Mouse (Mus musculus): ENCODE results near the gene Pam. TPM values are rescaled to one million over a fixed set of nuclear protein-coding genes. Genes with fewer than 3 reads are reported as not detected.
"Not testable (repeated sequence)": the region's sequence is repeated elsewhere in the genome, so short reads cannot be mapped to it uniquely, and the experiment has no call there.

Gene Pam
- total RNA-seq, 2 experiments from 2014 or later: 10.4 to 22.6 TPM

DNA sequence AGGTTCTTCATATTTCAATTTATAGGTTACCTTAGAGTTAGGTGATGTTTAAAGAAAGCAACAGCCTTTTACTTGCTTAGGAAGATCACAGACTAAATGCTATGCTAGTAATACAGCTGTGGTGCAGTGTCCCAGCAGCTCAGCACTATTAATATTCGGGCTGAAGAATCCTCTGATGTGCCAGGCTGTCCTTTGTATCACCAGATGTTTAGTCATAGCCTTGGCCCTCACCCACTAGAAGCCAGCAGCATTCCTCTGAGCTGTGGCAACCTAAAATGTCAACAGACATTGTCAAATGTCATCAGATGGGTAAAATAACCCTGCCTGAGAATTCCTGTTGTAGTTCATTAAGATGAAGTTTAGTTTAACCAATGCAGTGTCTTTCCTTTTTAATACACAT, 112.3 kb downstream of the Pam start:
- no peak for ATAC-seq (replicated peaks; ENCODE audit: low FRiP score, poor library complexity, severe bottlenecking)

DNA sequence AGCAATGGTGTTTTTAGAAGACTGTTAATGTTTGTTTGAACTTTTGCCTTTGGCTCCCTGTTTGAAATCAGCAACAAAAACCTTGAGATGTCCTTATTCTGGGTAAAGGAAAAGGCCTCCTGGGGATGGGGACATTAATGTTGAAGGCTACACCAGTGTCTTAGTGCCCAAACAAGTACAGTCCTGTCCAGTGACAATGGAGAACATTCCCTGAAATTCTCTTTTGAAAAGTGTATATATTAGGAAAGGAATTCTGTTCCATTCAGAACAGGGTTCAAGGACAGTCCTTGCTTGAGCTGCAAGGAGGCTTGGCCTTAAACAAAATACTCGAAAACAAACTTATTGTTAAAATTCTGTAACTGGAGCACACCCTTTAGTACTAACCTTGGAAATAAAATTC, 116.0 kb downstream of the Pam start:
- no peak for ATAC-seq (replicated peaks; ENCODE audit: low FRiP score, poor library complexity, severe bottlenecking)

DNA sequence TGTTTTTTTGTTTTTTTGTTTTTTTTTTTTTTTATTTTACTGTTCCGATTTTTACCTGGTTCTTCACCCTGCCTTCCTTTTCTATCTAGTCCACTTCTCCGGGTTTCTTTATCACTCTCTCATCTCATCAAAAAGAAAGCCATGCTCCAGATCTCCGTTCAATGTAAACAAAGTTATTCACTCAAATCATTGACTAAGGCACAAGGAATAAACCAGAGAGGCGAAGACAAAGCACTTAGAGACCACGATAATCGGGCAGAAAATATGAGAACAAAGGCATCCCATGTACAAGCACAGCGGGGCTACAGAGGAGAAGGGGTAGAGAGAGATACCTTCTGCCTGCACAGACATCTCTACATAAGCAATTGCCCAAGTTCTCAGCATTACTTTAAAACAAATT, 117.9 kb downstream of the Pam start:
- no peak for ATAC-seq (replicated peaks; ENCODE audit: low FRiP score, poor library complexity, severe bottlenecking)

DNA sequence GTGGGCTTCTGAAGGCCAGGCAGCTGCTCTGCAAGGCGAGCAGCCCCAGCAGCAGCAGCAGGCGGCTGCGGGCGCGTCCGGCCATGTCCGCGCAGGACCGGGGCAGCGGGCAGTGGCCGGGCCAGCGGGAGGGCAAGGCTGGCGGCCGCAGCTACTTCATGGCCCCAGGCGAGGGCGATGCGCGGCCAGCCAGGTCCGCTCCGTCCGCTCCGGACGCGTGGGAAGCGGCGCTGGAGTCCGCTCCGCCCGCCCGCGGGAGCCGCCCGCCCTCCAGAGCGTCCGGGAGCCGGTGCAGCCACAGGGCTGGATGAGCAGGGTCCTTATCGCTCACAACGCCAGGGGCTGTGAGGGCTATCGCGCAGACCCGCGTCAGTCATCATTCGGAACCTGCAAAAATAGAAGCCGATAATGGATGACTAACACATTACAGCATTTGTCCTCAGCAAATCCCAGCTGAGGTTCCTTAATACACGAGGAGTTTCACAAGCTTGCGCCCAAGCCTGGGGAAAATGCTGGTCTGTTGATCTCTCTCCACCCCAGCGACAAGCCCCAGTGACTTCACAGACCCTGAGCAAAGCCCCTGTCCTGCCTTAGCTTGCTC, 118.5 kb downstream of the Pam start:
- ATAC-seq (replicated peaks; ENCODE audit: low FRiP score, poor library complexity, severe bottlenecking): no peak

DNA sequence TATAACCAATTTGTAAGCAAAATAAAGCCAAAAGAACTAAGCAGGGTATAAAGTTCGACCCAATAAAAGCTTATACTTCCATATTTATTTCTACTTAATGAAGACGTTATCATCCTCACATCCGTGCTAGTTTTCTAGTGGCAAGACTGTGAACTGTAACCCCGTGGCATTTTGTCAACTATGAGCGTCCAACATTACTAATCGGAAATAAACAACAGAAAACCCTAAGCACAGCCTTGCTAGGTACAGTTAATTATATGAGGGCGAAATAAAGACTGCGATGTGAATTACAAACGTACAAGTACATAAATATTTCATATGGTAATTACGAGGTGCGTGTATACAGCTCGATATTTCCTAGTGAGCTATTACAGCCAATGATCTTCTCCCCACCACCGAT, 119.4 kb downstream of the Pam start:
- ATAC-seq (replicated peaks; ENCODE audit: low FRiP score, poor library complexity, severe bottlenecking): no peak

DNA sequence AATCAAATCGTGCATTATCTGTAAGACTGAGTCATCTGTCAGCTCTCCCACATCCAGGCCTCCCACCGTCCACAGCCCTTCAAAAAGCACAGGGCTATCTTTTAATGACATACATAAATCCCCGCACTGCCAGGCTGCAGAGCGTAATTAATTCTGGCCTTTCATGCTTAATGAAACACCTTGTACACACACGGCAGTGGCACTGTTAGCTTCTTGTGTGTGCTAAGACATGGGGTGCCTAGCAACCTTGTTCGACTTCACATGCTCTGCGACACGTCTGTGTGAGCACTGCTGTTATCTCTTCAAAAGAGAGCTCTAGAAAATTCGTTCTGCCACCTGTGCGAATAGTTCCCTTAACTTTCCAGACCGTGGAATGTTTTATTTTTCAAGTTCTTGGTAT, 120.5 kb downstream of the Pam start:
- no peak for ATAC-seq (replicated peaks; ENCODE audit: low FRiP score, poor library complexity, severe bottlenecking)

DNA sequence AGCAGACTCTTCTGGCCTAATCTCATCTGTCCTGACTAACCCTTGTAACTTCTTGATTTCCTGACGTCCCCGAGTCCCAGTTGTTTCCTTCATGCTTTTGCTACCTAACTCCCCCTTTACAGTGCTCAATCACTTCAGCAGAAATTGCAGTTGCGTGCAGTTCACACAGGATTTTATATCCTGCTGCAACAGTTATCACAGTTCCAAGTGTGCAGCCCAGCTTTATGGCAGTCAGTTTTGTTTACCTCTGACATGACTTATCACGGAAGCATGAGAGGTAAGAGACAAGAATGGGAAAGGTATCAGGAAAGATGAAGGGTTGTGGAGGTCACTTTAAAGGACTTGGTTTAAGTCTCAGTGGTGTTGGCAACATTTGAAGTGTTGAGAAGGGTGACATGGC, 125.7 kb downstream of the Pam start:
- ATAC-seq (replicated peaks; ENCODE audit: low FRiP score, poor library complexity, severe bottlenecking): no peak

DNA sequence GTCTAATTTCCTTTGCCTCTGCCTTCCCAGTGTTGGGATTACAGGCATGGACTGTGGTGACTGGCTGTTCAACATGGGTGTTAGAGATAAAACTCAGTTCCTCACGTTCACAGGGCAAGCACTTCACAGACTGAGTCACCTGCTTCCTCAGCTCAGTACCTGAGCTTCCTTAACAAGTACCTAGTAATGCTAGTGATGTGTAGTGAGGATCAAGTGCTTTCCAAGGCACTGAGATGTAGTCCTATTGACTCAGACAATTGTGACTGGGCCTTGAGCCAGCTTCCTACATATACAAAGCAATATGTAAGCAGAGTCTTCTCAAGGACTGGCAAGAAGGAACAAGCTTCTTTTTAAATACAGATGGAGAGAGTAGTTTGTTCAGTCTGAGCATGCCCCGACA, 131.7 kb downstream of the Pam start:
- no peak for ATAC-seq (replicated peaks; ENCODE audit: low FRiP score, poor library complexity, severe bottlenecking)

DNA sequence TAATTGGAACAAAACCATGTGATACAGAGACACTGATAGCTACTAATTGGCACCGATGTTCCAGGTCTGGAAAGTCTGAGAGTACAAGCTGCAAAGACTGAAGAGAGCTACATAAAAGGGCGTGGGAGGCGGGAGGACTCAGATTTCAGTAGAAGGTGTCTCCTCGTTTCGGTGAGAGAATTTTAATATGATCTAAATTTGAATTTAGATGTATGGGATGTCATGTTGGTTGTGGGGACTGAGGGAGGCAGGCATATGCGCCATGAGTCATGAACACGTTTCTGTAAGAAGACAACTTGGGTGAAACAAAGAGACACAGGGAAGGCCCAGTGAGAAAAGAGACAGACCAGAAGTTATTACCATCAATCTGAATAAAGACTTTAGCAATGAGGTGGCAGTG, 133.3 kb downstream of the Pam start:
- no peak for ATAC-seq (replicated peaks; ENCODE audit: low FRiP score, poor library complexity, severe bottlenecking)

DNA sequence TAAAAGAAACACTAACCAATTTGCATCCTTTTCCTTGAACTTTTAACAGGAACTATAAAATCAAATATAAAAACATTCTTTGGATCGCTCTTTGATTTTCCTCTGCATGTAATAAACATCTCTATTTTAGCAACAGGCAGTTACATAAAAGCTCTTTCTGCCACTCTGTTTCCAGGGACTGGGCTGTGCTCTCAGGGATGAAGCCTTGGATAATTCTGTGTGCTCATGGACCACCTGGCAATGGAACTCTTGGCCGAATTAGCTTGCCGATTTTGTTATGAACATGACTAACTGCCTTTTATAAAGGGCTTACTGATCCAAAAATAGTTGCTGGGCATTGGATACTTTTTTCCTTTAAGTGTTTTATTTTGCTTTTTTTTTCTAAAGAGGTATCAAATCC, 134.8 kb downstream of the Pam start:
- ATAC-seq (replicated peaks; ENCODE audit: low FRiP score, poor library complexity, severe bottlenecking): no peak

DNA sequence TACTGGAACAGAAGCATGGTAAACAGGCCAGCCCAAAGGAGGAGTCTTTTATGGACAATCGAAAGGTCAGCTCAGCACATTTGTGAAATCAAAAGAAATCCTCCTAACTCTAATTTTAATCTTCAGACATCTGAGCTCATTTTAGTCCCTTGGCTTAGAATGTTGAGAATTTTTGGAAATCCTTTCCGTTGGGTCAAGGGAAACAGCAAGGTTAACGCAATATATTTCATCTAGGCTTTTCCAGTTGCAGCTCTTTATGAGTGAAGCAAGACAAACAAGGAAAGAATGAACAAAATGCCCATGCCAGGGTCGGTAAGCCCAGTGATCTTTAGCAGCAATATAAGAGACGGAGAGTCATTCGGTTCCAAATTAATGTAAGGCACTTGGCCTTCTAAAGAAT, 135.3 kb downstream of the Pam start:
- no peak for ATAC-seq (replicated peaks; ENCODE audit: low FRiP score, poor library complexity, severe bottlenecking)

DNA sequence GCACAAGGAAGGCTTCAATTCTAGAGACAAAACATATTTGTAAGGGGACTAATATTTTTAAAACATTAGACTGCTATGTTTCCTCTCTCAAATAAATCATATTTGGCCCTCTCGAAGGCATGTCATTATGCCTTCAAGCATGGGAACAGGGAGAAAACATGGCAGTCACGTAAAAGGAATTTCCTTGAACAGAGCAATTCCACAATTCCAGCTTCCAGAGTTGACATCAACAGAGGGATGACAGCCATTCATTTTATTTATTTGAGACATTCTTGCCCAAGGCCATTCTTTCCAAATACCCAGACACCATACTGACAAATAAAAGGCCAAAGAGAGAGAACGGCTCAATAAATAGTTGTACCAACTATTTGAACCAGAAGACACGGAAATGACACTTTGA, 136.7 kb downstream of the Pam start:
- no peak for ATAC-seq (replicated peaks; ENCODE audit: low FRiP score, poor library complexity, severe bottlenecking)

DNA sequence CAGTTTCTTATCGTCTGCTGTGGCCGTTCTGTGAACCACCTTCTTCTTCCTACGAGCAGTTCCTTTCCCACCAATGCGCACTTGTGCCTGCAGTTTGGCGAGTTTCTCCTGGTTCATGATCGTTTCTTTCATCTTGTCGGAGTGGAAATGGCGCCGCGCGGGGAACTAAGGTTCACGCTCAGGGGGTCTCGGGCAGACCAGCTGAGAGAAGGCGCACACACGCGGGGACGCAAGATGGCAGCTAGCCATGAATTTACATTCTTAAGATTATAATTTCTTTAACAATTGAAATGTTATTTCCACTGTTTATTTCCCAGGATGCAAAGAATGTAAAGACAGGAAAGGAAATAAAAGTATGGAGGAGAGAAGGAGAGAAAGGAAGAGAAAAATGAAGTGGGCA, 146.2 kb downstream of the Pam start:
- ATAC-seq (replicated peaks; ENCODE audit: low FRiP score, poor library complexity, severe bottlenecking): not testable (repeated sequence)

DNA sequence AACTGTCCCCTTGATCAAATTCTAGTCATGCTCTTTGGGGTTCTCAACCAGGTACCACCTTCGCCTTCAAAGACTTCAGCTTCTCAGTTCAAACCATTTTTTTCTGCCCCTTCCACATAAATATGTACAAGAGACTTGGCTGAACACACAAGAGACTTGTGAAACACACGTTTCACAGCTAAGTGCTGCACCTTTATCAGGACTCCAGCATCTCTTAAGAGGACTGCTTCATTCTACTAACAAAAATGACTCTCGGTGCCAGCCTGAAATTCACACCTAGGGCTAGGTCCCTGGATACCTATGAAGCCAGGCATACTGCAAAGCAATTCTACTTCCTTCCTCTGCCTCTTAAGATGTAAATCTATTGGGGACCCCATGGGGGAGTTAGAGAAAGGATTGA, 148.3 kb downstream of the Pam start:
- ATAC-seq (replicated peaks; ENCODE audit: low FRiP score, poor library complexity, severe bottlenecking): no peak

DNA sequence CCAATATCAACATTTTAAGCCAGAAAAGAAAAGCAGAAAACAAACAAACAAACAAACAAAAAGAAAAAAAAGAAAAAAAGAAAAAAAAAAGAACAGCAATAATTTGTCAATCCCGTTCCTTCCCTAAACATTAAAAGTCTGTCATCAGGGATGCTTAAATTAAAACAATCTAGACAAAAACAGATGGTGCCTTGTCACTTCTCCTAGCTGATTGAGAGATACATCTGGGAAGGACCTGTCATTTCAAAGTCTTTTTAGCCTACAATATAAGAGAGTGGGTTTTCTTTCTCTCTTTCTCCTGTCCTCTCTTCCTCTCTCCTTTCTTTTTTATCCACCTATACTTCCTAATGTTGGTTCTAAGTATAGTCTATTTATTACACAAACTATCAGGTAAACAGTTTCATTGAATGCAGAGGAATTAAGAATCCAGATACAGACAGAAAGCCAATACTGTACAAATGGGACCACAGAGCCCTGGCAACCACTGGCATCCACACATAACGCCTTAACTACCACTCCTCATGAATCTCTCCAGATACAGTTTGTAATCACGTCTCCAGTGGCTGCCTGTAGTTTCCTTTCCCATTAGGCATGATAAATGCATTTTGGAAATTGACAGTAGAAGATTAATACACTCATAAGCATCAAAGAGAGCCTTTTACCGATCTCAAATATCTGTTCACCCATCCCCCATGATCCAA, 151.4 kb downstream of the Pam start:
- no peak for ATAC-seq (replicated peaks; ENCODE audit: low FRiP score, poor library complexity, severe bottlenecking)

DNA sequence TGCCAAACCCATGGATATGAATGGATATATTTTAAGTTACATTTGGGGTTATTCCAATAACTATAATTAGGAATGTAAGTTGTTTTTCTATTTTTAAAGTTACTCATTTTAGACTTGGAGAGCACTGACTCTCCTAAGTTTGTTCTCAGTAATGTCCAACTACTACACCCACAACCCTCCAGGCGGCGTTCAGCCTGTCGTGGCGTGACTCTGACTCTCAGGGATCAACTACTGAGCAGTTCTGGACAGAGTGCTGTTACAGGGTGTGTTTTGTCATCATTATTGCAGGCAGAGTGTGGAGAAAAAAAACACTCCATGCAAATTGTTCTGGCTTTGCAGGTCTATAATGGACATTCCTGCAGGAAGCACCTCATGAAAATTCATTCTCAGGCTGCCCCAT, 152.0 kb downstream of the Pam start:
- ATAC-seq (replicated peaks; ENCODE audit: low FRiP score, poor library complexity, severe bottlenecking): no peak

DNA sequence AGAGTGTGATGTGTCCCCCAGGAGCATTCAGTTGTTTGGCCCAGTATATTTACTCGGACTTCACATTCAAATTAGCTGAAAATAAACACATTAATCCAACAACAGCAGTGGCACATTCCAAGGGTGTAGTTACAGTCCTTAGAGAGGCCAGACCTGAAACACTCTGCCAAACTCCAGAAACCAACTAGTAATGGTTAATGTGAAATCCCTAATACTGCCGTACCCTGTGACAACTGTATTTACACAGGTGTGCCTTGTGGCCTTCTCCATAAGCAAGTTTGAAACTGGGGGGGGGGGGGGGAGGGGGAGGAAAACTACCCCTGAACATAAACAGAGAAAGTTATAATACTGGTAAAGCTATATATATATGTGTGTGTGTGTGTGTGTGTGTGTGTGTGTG, 152.5 kb downstream of the Pam start:
- no peak for ATAC-seq (replicated peaks; ENCODE audit: low FRiP score, poor library complexity, severe bottlenecking)

DNA sequence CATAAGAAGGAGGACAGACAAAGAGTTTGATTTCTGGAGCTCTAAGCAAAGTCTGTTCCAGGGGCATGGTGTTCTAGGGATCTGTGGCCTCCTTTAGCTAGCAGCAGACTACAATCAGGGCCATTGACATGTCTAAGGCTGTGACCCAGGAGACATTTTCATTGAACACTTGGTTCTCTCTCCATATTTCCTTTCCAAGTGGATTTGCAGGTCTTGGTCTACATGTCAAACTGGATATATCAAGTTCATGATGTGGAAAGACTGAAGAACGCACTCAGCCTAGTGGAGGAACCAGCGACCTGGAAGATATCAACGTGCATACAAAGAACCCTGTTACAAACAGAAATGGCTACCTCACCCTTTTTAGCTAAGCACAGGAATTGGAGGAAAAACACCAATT, 156.9 kb downstream of the Pam start:
- no peak for ATAC-seq (replicated peaks; ENCODE audit: low FRiP score, poor library complexity, severe bottlenecking)

DNA sequence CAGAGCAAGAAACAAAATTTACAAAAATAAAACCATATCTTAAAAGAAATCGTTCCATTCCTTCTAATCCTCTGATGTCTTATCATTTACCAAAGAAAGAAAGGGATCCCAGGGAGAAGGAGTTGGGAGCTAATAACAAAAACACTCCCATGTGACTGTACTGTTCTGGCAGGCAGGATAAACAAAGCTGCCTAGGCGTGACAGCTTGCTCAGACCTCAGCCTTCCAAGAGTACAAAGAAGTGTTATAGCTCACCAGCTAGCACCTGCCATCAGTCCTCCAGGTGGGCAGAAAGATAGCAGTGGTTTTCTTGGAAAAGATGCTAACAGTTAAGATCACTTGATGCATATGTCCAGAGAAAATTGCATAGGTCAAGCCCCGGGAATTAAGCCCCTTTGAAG, 157.4 kb downstream of the Pam start:
- ATAC-seq (replicated peaks; ENCODE audit: low FRiP score, poor library complexity, severe bottlenecking): no peak

DNA sequence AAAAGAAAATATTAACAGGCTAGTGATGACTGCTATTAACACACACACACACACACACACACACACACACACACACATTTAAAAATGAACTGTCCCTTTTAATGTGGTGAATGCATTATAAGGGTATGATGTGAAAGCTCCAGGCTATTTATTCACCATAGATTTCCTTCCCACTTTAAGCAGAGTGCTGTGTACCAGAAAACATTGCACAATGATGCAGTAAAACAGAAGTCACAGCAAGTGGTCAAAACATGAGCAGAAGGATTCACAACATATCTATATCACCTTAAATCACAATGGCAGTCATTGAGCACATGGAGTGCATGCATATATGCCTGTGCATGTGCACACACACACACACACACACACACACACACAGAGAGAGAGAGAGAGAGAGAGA, 160.5 kb downstream of the Pam start:
- ATAC-seq (replicated peaks; ENCODE audit: low FRiP score, poor library complexity, severe bottlenecking): no peak

DNA sequence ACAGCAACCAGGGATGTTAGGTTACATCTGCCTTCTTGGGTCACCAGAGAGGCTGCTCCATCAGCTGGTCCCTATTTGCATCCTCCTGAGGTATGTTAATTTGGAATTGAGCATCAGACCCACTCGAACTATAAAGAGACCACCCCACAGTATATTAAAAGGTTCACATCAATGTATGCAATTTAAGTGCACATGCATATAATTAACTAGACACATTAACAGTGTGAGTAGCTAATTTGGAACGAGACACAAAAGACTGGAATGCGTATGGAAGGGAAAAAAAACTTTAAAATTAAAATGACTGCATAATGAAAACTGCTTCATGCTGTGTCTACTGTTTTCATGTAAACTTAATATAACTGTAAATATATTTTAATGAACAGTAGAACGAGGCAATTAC, 164.2 kb downstream of the Pam start:
- ATAC-seq (replicated peaks; ENCODE audit: low FRiP score, poor library complexity, severe bottlenecking): no peak

DNA sequence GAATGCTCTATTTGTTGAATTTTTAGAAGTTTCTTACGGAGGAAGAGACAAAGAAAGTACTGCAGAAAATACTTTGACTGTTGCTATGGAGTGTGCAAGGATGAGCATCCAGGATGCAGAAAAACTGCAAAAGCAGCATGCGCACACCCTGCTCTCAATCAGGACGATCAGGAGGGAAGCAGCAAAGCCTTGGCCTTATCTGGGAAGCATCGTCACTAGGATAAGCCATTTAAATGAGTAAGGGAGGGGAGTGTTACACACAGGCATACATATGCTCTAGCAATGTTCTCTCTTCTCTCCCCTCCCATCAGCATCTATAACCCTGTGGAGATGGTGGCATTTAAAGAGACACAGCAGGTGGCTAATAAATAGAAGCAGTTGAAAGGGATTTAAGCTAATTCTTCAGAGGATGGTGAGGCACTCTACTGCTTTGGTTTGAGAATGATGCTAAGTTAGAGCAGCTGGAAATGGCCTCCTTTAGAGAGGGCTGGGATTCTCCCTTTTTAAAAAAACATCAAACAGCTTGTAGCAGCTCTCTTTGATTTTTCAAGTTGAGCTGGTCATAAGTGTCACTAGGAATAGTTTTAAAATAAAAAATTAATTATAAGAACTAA, 165.9 kb downstream of the Pam start:
- no peak for ATAC-seq (replicated peaks; ENCODE audit: low FRiP score, poor library complexity, severe bottlenecking)
